Mouse (Mus musculus) liver, adult 2 months (tissue): Measurements from ENCODE around the gene Atp1a2. TPM values are rescaled to one million over a fixed set of nuclear protein-coding genes. Genes with fewer than 3 reads are reported as not detected.
A peak's percentile ranks its signal among the peaks of the same experiment; 100 is the strongest.

ENCODE experiments used
- DNase-seq: peaks from one replicate; pipeline ENCODE4 v3.0.0-alpha.2; 2011; ENCODE audit warnings: low read depth, low spot score; ENCODE audit errors: extremely low read depth
- H3K27ac ChIP-seq: fragments of 200-500 bp; replicated peaks from 2 replicates; pipeline ENCODE4 v1.5.1; 2012; ENCODE audit warnings: low read depth, mild to moderate bottlenecking, control low read depth, inconsistent platforms, low read length; ENCODE audit not compliant: insufficient read depth
- H3K27me3 ChIP-seq: fragments of 200-500 bp; 2 replicates; pipeline ENCODE4 v1.6.1; 2012; ENCODE audit warnings: mild to moderate bottlenecking, moderate library complexity, low read length, inconsistent platforms; ENCODE audit not compliant: control insufficient read depth, insufficient read depth
- H3K36me3 ChIP-seq: fragments of 200-500 bp; 2 replicates; pipeline ENCODE4 v1.6.1; 2012; ENCODE audit warnings: low read length, inconsistent platforms; ENCODE audit not compliant: control insufficient read depth, insufficient read depth
- H3K4me1 ChIP-seq: fragments of 200-500 bp; 2 replicates; pipeline ENCODE4 v1.6.1; 2011; ENCODE audit warnings: low read length; ENCODE audit not compliant: control insufficient read depth, insufficient read depth
- H3K4me3 ChIP-seq: fragments of 200-500 bp; 2 replicates; pipeline ENCODE4 v1.5.1; 2011; ENCODE audit warnings: low read depth, mild to moderate bottlenecking, control low read depth, low read length, moderate library complexity; ENCODE audit not compliant: insufficient read depth
- H3K79me2 ChIP-seq: fragments of 200-500 bp; 2 replicates; pipeline ENCODE4 v1.6.1; 2012; ENCODE audit warnings: inconsistent platforms, mild to moderate bottlenecking, low read length, moderate library complexity; ENCODE audit not compliant: control insufficient read depth, insufficient read depth
- H3K9ac ChIP-seq: fragments of 200-500 bp; 2 replicates; pipeline ENCODE4 v1.6.1; 2012; ENCODE audit warnings: low read depth, mild to moderate bottlenecking, control low read depth, inconsistent platforms, low read length
- CTCF ChIP-seq: fragments of 200-500 bp; IDR thresholded peaks from 2 replicates; pipeline ENCODE4 v1.5.1; 2011; ENCODE audit warnings: low read depth, low read length, control low read depth
- POLR2A ChIP-seq: fragments of 200-500 bp; IDR thresholded peaks from 2 replicates; pipeline ENCODE4 v1.6.1; 2011; ENCODE audit warnings: low read length, control low read depth; ENCODE audit not compliant: insufficient read depth; ENCODE audit errors: extremely low read depth
- WGBS: fragments of 180-500 bp; shearing (Covaris S2); methylation state at CpG from one replicate; pipeline ENCODE4 v1.1.7; 2018; 5-methylcytosine and 5-hydroxymethylcytosine counted together
- polyA plus RNA-seq: library from polyadenylated mRNA; depleted of rRNA; stranded (reverse); fragments of >200 nt; gene quantifications from 2 replicates; pipeline ENCODE4 v1.2.3, GENCODE M21; 2012
- total RNA-seq: library from RNA; depleted of rRNA; stranded (reverse); fragments of >200 nt; gene quantifications from 2 replicates; pipeline ENCODE4 v1.2.3, GENCODE M21; 2014

Gene Atp1a2
- total and polyA plus RNA-seq, 2 experiments = 0.59 to 0.92 TPM

GRCm38 (mm10) chr1:172281522-172282254 lies 16.2 kb downstream of the Atp1a2 start:
- no peaks in the 10 kb centered on the region for H3K4me1 ChIP-seq
- H3K36me3 ChIP-seq = no peaks in the 10 kb centered on the region
- no peak overlapping the region for H3K9ac ChIP-seq
- TF ChIP-seq CTCF (no peak), POLR2A (no peak)
- no peaks in the 10 kb centered on the region for H3K27me3 ChIP-seq
- WGBS = 82% methylated on average over 10 of the region's 10 CpGs
- no peaks in the 10 kb centered on the region for H3K79me2 ChIP-seq
- no peak for DNase-seq
- no peak overlapping the region for H3K27ac ChIP-seq
- no peak overlapping the region for H3K4me3 ChIP-seq

GRCm38 (mm10) chr1:172279768-172280509 lies 17.9 kb downstream of the Atp1a2 start:
- Histone ChIP-seq H3K27ac (no peak overlapping the region), H3K4me3 (no peak overlapping the region), H3K36me3 (no peaks in the 10 kb centered on the region), H3K9ac (no peak overlapping the region), H3K79me2 (no peaks in the 10 kb centered on the region), H3K4me1 (no peaks in the 10 kb centered on the region), H3K27me3 (no peaks in the 10 kb centered on the region)
- no peak for DNase-seq
- 87% methylated on average over 16 of the region's 16 CpGs for WGBS
- no peak for TF ChIP-seq POLR2A
- TF ChIP-seq CTCF = no peak

GRCm38 (mm10) chr1:172278328-172278727 lies 19.5 kb downstream of the Atp1a2 start:
- Histone ChIP-seq H3K79me2 (no peaks in the 10 kb centered on the region), H3K36me3 (no peaks in the 10 kb centered on the region), H3K4me3 (no peak overlapping the region), H3K27me3 (no peaks in the 10 kb centered on the region), H3K27ac (no peak overlapping the region), H3K4me1 (peaks cover 7% of the 10 kb centered on the region; the same call in 1 of the 2 replicates), H3K9ac (no peak overlapping the region)
- WGBS = 90% methylated on average over 13 of the region's 13 CpGs
- DNase-seq = no peak
- TF ChIP-seq CTCF (no peak), POLR2A (no peak)

- Histone ChIP-seq H3K27me3 (no peaks in the 10 kb centered on the region), H3K4me3 (no peak overlapping the region), H3K36me3 (no peaks in the 10 kb centered on the region), H3K9ac (no peak overlapping the region), H3K27ac (no peak overlapping the region), H3K4me1 (peaks cover 7% of the 10 kb centered on the region; the same call in 1 of the 2 replicates), H3K79me2 (no peaks in the 10 kb centered on the region)
- DNase-seq = peak; percentile 23
- TF ChIP-seq POLR2A = no peak
- WGBS = 68% methylated on average over 3 of the region's 3 CpGs
Measured at GRCm38 (mm10) chr1:172277172-172277571, 20.7 kb downstream of the Atp1a2 start.

- no peak for TF ChIP-seq CTCF
- no peak for TF ChIP-seq POLR2A
- Histone ChIP-seq H3K9ac (no peak overlapping the region), H3K79me2 (no peaks in the 10 kb centered on the region), H3K36me3 (no peaks in the 10 kb centered on the region), H3K27ac (no peak overlapping the region), H3K4me3 (no peak overlapping the region), H3K4me1 (peaks cover 7% of the 10 kb centered on the region; the same call in 1 of the 2 replicates), H3K27me3 (no peaks in the 10 kb centered on the region)
- WGBS = 53% methylated on average over 5 of the region's 5 CpGs
- peak; percentile 57 for DNase-seq
Measured at GRCm38 (mm10) chr1:172274547-172274946, 23.3 kb downstream of the Atp1a2 start.

- no peaks in the 10 kb centered on the region for H3K36me3 ChIP-seq
- H3K27ac ChIP-seq = no peak overlapping the region
- no peak for TF ChIP-seq POLR2A
- TF ChIP-seq CTCF = no peak
- no peak overlapping the region for H3K4me3 ChIP-seq
- no peaks in the 10 kb centered on the region for H3K27me3 ChIP-seq
- H3K79me2 ChIP-seq = no peaks in the 10 kb centered on the region
- no peak overlapping the region for H3K9ac ChIP-seq
- peak; percentile 61 for DNase-seq
- H3K4me1 ChIP-seq = peaks cover 7% of the 10 kb centered on the region; the same call in 1 of the 2 replicates
- 32% methylated on average over 5 of the region's 5 CpGs for WGBS
Measured at GRCm38 (mm10) chr1:172274116-172274515, 23.7 kb downstream of the Atp1a2 start.
